Mouse (Mus musculus) limb, embryonic 15.5 days (tissue): ENCODE results near the gene Erbb4. TPM values are rescaled to one million over a fixed set of nuclear protein-coding genes. Genes with fewer than 3 reads are reported as not detected.
"Not testable (repeated sequence)": the region's sequence is repeated elsewhere in the genome, so short reads cannot be mapped to it uniquely, and the experiment has no call there.

ENCODE experiments used
- ATAC-seq: fragments of 200-750 bp; cut with Nextera tagmentation; 2 replicates; pipeline ENCODE4 v1.8.0; 2017; ENCODE audit warnings: low read depth, moderate TSS enrichment; ENCODE audit not compliant: insufficient number of reproducible peaks, low FRiP score, low TSS enrichment
- H3K27ac ChIP-seq: fragments of 300-500 bp; sonication (generic); 2 replicates; pipeline ENCODE4 v1.5.1; 2015; ENCODE audit warnings: moderate library complexity, mild to moderate bottlenecking, inconsistent platforms
- H3K27me3 ChIP-seq: fragments of 300-500 bp; sonication (generic); 2 replicates; pipeline ENCODE4 v1.6.1; 2015; ENCODE audit warnings: inconsistent platforms
- H3K36me3 ChIP-seq: fragments of 300-500 bp; sonication (generic); 2 replicates; pipeline ENCODE4 v1.6.1; 2015; ENCODE audit warnings: inconsistent platforms
- H3K4me1 ChIP-seq: fragments of 300-500 bp; sonication (generic); 2 replicates; pipeline ENCODE4 v1.6.1; 2015; ENCODE audit warnings: inconsistent platforms
- H3K4me2 ChIP-seq: fragments of 300-500 bp; sonication (generic); 2 replicates; pipeline ENCODE4 v1.6.1; 2015; ENCODE audit warnings: mild to moderate bottlenecking, inconsistent platforms
- H3K4me3 ChIP-seq: fragments of 300-500 bp; sonication (generic); 2 replicates; pipeline ENCODE4 v1.5.1; 2015; ENCODE audit warnings: mild to moderate bottlenecking, inconsistent platforms
- H3K9ac ChIP-seq: fragments of 300-500 bp; sonication (generic); 2 replicates; pipeline ENCODE4 v1.6.1; 2015; ENCODE audit warnings: inconsistent platforms
- H3K9me3 ChIP-seq: fragments of 300-500 bp; sonication (generic); 2 replicates; pipeline ENCODE4 v1.6.1; 2016; ENCODE audit warnings: inconsistent platforms
- WGBS: fragments of 180-500 bp; shearing (Covaris S2); methylation state at CpG from one replicate; pipeline ENCODE4 v1.1.7; 2015; 5-methylcytosine and 5-hydroxymethylcytosine counted together
- polyA plus RNA-seq: library from polyadenylated mRNA; unstranded; fragments of >200 nt; fragmentation: Nextera tagmentation; extraction: Ambion mirVana; gene quantifications from 2 replicates; pipeline ENCODE4 v1.2.1, GENCODE M21; 2015

Gene Erbb4
- polyA plus RNA-seq, 1 experiment from 2014 or later = 1.6 TPM

GRCm38 (mm10) chr1:68831575-68831974 lies 276.3 kb downstream of the Erbb4 start:
- no peaks in the 10 kb centered on the region for H3K36me3 ChIP-seq
- no peak overlapping the region for H3K27ac ChIP-seq
- no peak overlapping the region for H3K9ac ChIP-seq
- 81% methylated on average over 1 of the region's 1 CpGs for WGBS
- no peak overlapping the region for H3K4me2 ChIP-seq
- no peaks in the 10 kb centered on the region for H3K27me3 ChIP-seq
- no peaks in the 10 kb centered on the region for H3K4me1 ChIP-seq
- H3K9me3 ChIP-seq = no peaks in the 10 kb centered on the region
- no peak overlapping the region for H3K4me3 ChIP-seq
- ATAC-seq = no peak

GRCm38 (mm10) chr1:68830501-68831239 lies 277.2 kb downstream of the Erbb4 start:
- Histone ChIP-seq H3K36me3 (no peaks in the 10 kb centered on the region), H3K27me3 (no peaks in the 10 kb centered on the region), H3K9ac (no peak overlapping the region), H3K27ac (no peak overlapping the region), H3K4me2 (no peak overlapping the region), H3K9me3 (no peaks in the 10 kb centered on the region), H3K4me1 (no peaks in the 10 kb centered on the region), H3K4me3 (no peak overlapping the region)
- 65% methylated on average over 2 of the region's 2 CpGs for WGBS
- ATAC-seq = no peak

GRCm38 (mm10) chr1:68823116-68823644 lies 284.7 kb downstream of the Erbb4 start:
- Histone ChIP-seq H3K27me3 (no peaks in the 10 kb centered on the region), H3K4me3 (no peak overlapping the region), H3K9me3 (no peaks in the 10 kb centered on the region), H3K4me2 (no peak overlapping the region), H3K27ac (no peak overlapping the region), H3K9ac (no peak overlapping the region), H3K36me3 (no peaks in the 10 kb centered on the region), H3K4me1 (no peaks in the 10 kb centered on the region)
- ATAC-seq = no peak
- WGBS = 62% methylated on average over 2 of the region's 2 CpGs

GRCm38 (mm10) chr1:68806711-68807110 lies 301.1 kb downstream of the Erbb4 start:
- ATAC-seq = no peak
- H3K27me3 ChIP-seq = no peaks in the 10 kb centered on the region
- H3K9me3 ChIP-seq = no peaks in the 10 kb centered on the region
- H3K36me3 ChIP-seq = no peaks in the 10 kb centered on the region
- H3K4me2 ChIP-seq = no peak overlapping the region
- H3K4me3 ChIP-seq = no peak overlapping the region
- no peak overlapping the region for H3K27ac ChIP-seq
- WGBS = 60% methylated on average over 2 of the region's 2 CpGs
- no peaks in the 10 kb centered on the region for H3K4me1 ChIP-seq
- H3K9ac ChIP-seq = no peak overlapping the region

- Histone ChIP-seq H3K27ac (no peak overlapping the region), H3K27me3 (no peaks in the 10 kb centered on the region), H3K4me2 (no peak overlapping the region), H3K4me3 (no peak overlapping the region), H3K9ac (no peak overlapping the region), H3K9me3 (no peaks in the 10 kb centered on the region), H3K36me3 (no peaks in the 10 kb centered on the region), H3K4me1 (no peaks in the 10 kb centered on the region)
- 10% methylated on average over 4 of the region's 4 CpGs for WGBS
- no peak for ATAC-seq
These were observed 320.3 kb downstream of the Erbb4 start for GRCm38 (mm10) chr1:68787409-68788015.

- no peak overlapping the region for H3K9ac ChIP-seq
- no peaks in the 10 kb centered on the region for H3K36me3 ChIP-seq
- no peak overlapping the region for H3K4me2 ChIP-seq
These were observed 327.2 kb downstream of the Erbb4 start for GRCm38 (mm10) chr1:68780653-68781052.

GRCm38 (mm10) chr1:68780032-68780431 lies 327.8 kb downstream of the Erbb4 start:
- H3K9me3 ChIP-seq = no peaks in the 10 kb centered on the region
- no peak overlapping the region for H3K9ac ChIP-seq
- WGBS = 87% methylated on average over 1 of the region's 1 CpGs
- H3K27ac ChIP-seq = no peak overlapping the region
- no peak overlapping the region for H3K4me3 ChIP-seq
- no peak overlapping the region for H3K4me2 ChIP-seq
- no peaks in the 10 kb centered on the region for H3K36me3 ChIP-seq
- no peak for ATAC-seq
- no peaks in the 10 kb centered on the region for H3K27me3 ChIP-seq
- no peaks in the 10 kb centered on the region for H3K4me1 ChIP-seq

More at GRCm38 (mm10) chr1:68780653-68781052, 327.2 kb downstream of the Erbb4 start:
- Histone ChIP-seq H3K4me1 (no peaks in the 10 kb centered on the region), H3K9me3 (no peaks in the 10 kb centered on the region), H3K27ac (no peak overlapping the region), H3K27me3 (no peaks in the 10 kb centered on the region), H3K4me3 (no peak overlapping the region)
- no peak for ATAC-seq
- WGBS = 12% methylated on average over 2 of the region's 2 CpGs

- H3K27ac ChIP-seq, H3K9me3 ChIP-seq, H3K4me2 ChIP-seq, H3K36me3 ChIP-seq, H3K27me3 ChIP-seq, H3K9ac ChIP-seq, H3K4me3 ChIP-seq, H3K4me1 ChIP-seq, ATAC-seq: not testable (repeated sequence)
These were observed 341.8 kb downstream of the Erbb4 start for GRCm38 (mm10) chr1:68766095-68766494.

- Histone ChIP-seq H3K4me2 (no peak overlapping the region), H3K27ac (no peak overlapping the region), H3K9ac (no peak overlapping the region), H3K4me3 (no peak overlapping the region), H3K4me1 (no peaks in the 10 kb centered on the region), H3K27me3 (no peaks in the 10 kb centered on the region), H3K9me3 (no peaks in the 10 kb centered on the region), H3K36me3 (no peaks in the 10 kb centered on the region)
- 88% methylated on average over 5 of the region's 5 CpGs for WGBS
- no peak for ATAC-seq
These were observed 345.4 kb downstream of the Erbb4 start for GRCm38 (mm10) chr1:68762456-68762855.

- WGBS = 11% methylated on average over 1 of the region's 1 CpGs
- Histone ChIP-seq H3K4me3 (no peak overlapping the region), H3K4me2 (no peak overlapping the region), H3K9me3 (no peaks in the 10 kb centered on the region), H3K27ac (no peak overlapping the region), H3K9ac (no peak overlapping the region), H3K36me3 (no peaks in the 10 kb centered on the region), H3K4me1 (no peaks in the 10 kb centered on the region), H3K27me3 (no peaks in the 10 kb centered on the region)
- no peak for ATAC-seq
These were observed 358.9 kb downstream of the Erbb4 start for GRCm38 (mm10) chr1:68748976-68749375.

- Histone ChIP-seq H3K4me3 (no peak overlapping the region), H3K27ac (no peak overlapping the region), H3K27me3 (no peaks in the 10 kb centered on the region), H3K4me2 (no peak overlapping the region), H3K4me1 (no peaks in the 10 kb centered on the region), H3K36me3 (no peaks in the 10 kb centered on the region), H3K9ac (no peak overlapping the region), H3K9me3 (no peaks in the 10 kb centered on the region)
- ATAC-seq = no peak
These were observed 426.4 kb downstream of the Erbb4 start for GRCm38 (mm10) chr1:68681478-68681877.

GRCm38 (mm10) chr1:68674667-68675066 lies 433.2 kb downstream of the Erbb4 start:
- H3K4me1 ChIP-seq = no peaks in the 10 kb centered on the region
- no peaks in the 10 kb centered on the region for H3K27me3 ChIP-seq
- no peak overlapping the region for H3K4me2 ChIP-seq
- H3K27ac ChIP-seq = no peak overlapping the region
- WGBS = 38% methylated on average over 4 of the region's 4 CpGs
- no peak for ATAC-seq
- H3K9me3 ChIP-seq = no peaks in the 10 kb centered on the region
- H3K4me3 ChIP-seq = no peak overlapping the region
- H3K36me3 ChIP-seq = no peaks in the 10 kb centered on the region
- no peak overlapping the region for H3K9ac ChIP-seq
